Mouse (Mus musculus): Measurements from ENCODE around the gene Polr2i. TPM values are rescaled to one million over a fixed set of nuclear protein-coding genes. Genes with fewer than 3 reads are reported as not detected.

Polr2i gene
- polyA plus RNA-seq, 1 experiment from 2014 or later = 112 TPM

GRCm38 (mm10) chr7:30266780-30267179 lies 35.0 kb downstream of the Polr2i start:
- Histone ChIP-seq H3K4me1 (ENCODE audit: control insufficient read depth, insufficient read depth, low read length) (peaks cover 4% of the 10 kb centered on the region; the same call in 1 of the 2 replicates), H3K9me3 (replicated peaks; ENCODE audit: control insufficient read depth, low read length) (no peaks in the 10 kb centered on the region), H3K4me3 (ENCODE audit: low read length) (no peak overlapping the region), H3K36me3 (ENCODE audit: control insufficient read depth, insufficient read depth) (peaks cover 7% of the 10 kb centered on the region), H3K4me2 (ENCODE audit: low read depth, low read length) (no peak overlapping the region), H3K9ac (ENCODE audit: low read length) (no peak overlapping the region), H3K27me3 (ENCODE audit: control insufficient read depth, insufficient read depth, low read length) (no peaks in the 10 kb centered on the region), H3K27ac (ENCODE audit: low read length) (no peak overlapping the region)
- 47% methylated on average over 3 of the region's 3 CpGs for WGBS
- ATAC-seq (replicated peaks; ENCODE audit: extremely low read depth, insufficient read depth, low FRiP score) = no peak

- WGBS = 86% methylated on average over 4 of the region's 4 CpGs
- H3K36me3 ChIP-seq (ENCODE audit: control insufficient read depth, insufficient read depth) = peaks cover 5% of the 10 kb centered on the region
Measured at GRCm38 (mm10) chr7:30269641-30270040, 37.9 kb downstream of the Polr2i start.

GRCm38 (mm10) chr7:30274383-30274782 lies 42.6 kb downstream of the Polr2i start:
- no peak overlapping the region for H3K27ac ChIP-seq (ENCODE audit: low read length)
- H3K36me3 ChIP-seq (ENCODE audit: control insufficient read depth, insufficient read depth) = peaks cover 3% of the 10 kb centered on the region
- H3K4me1 ChIP-seq (ENCODE audit: control insufficient read depth, insufficient read depth, low read length) = peaks cover 6% of the 10 kb centered on the region
- H3K4me2 ChIP-seq (ENCODE audit: low read depth, low read length) = no peak overlapping the region
- no peaks in the 10 kb centered on the region for H3K9me3 ChIP-seq (replicated peaks; ENCODE audit: control insufficient read depth, low read length)
- 75% methylated on average over 6 of the region's 6 CpGs for WGBS
- no peak overlapping the region for H3K9ac ChIP-seq (ENCODE audit: low read length)
- no peak for ATAC-seq (replicated peaks; ENCODE audit: extremely low read depth, insufficient read depth, low FRiP score)
- no peak overlapping the region for H3K4me3 ChIP-seq (ENCODE audit: low read length)
- no peaks in the 10 kb centered on the region for H3K27me3 ChIP-seq (ENCODE audit: control insufficient read depth, insufficient read depth, low read length)

More at GRCm38 (mm10) chr7:30269641-30270040, 37.9 kb downstream of the Polr2i start:
- Histone ChIP-seq H3K27ac (ENCODE audit: low read length) (no peak overlapping the region), H3K4me1 (ENCODE audit: control insufficient read depth, insufficient read depth, low read length) (peaks cover 4% of the 10 kb centered on the region; the same call in 1 of the 2 replicates), H3K27me3 (ENCODE audit: control insufficient read depth, insufficient read depth, low read length) (no peaks in the 10 kb centered on the region), H3K4me3 (ENCODE audit: low read length) (no peak overlapping the region), H3K4me2 (ENCODE audit: low read depth, low read length) (no peak overlapping the region), H3K9ac (ENCODE audit: low read length) (no peak overlapping the region), H3K9me3 (replicated peaks; ENCODE audit: control insufficient read depth, low read length) (no peaks in the 10 kb centered on the region)
- no peak for ATAC-seq (replicated peaks; ENCODE audit: extremely low read depth, insufficient read depth, low FRiP score)

- Histone ChIP-seq H3K4me2 (ENCODE audit: low read depth, low read length) (peak overlapping the region; percentile 85; the same call in 1 of the 2 replicates), H3K27ac (ENCODE audit: low read length) (no peak overlapping the region), H3K36me3 (ENCODE audit: control insufficient read depth, insufficient read depth) (no peaks in the 10 kb centered on the region), H3K9ac (ENCODE audit: low read length) (no peak overlapping the region), H3K9me3 (replicated peaks; ENCODE audit: control insufficient read depth, low read length) (no peaks in the 10 kb centered on the region), H3K4me3 (ENCODE audit: low read length) (no peak overlapping the region), H3K4me1 (ENCODE audit: control insufficient read depth, insufficient read depth, low read length) (peaks cover 14% of the 10 kb centered on the region), H3K27me3 (ENCODE audit: control insufficient read depth, insufficient read depth, low read length) (no peaks in the 10 kb centered on the region)
- ATAC-seq (replicated peaks; ENCODE audit: extremely low read depth, insufficient read depth, low FRiP score) = no peak
- 49% methylated on average over 2 of the region's 2 CpGs for WGBS
Measured at GRCm38 (mm10) chr7:30278911-30279310, 47.2 kb downstream of the Polr2i start.

- H3K4me2 ChIP-seq (ENCODE audit: low read depth, low read length) = peak overlapping the region; percentile 85
- no peaks in the 10 kb centered on the region for H3K27me3 ChIP-seq (ENCODE audit: control insufficient read depth, insufficient read depth, low read length)
- H3K27ac ChIP-seq (ENCODE audit: low read length) = peak overlapping the region; percentile 96; the same call in 1 of the 2 replicates
- no peaks in the 10 kb centered on the region for H3K9me3 ChIP-seq (replicated peaks; ENCODE audit: control insufficient read depth, low read length)
- H3K4me1 ChIP-seq (ENCODE audit: control insufficient read depth, insufficient read depth, low read length) = peaks cover 14% of the 10 kb centered on the region
- WGBS = 0% methylated on average over 6 of the region's 6 CpGs
- ATAC-seq (replicated peaks; ENCODE audit: extremely low read depth, insufficient read depth, low FRiP score) = no peak
- H3K36me3 ChIP-seq (ENCODE audit: control insufficient read depth, insufficient read depth) = no peaks in the 10 kb centered on the region
- H3K9ac ChIP-seq (ENCODE audit: low read length) = peak overlapping the region; percentile 77
- peak overlapping the region; percentile 93 for H3K4me3 ChIP-seq (ENCODE audit: low read length)
Measured at GRCm38 (mm10) chr7:30279536-30279935, 47.8 kb downstream of the Polr2i start.

- Histone ChIP-seq H3K9me3 (replicated peaks; ENCODE audit: control insufficient read depth, low read length) (no peaks in the 10 kb centered on the region), H3K4me1 (ENCODE audit: control insufficient read depth, insufficient read depth, low read length) (peaks cover 13% of the 10 kb centered on the region), H3K27me3 (ENCODE audit: control insufficient read depth, insufficient read depth, low read length) (no peaks in the 10 kb centered on the region), H3K4me2 (ENCODE audit: low read depth, low read length) (peak within 1 kb of the TSS; percentile 85), H3K9ac (ENCODE audit: low read length) (peak within 1 kb of the TSS; percentile 77), H3K4me3 (ENCODE audit: low read length) (peak within 1 kb of the TSS; percentile 93), H3K27ac (ENCODE audit: low read length) (peak within 1 kb of the TSS; percentile 96), H3K36me3 (ENCODE audit: control insufficient read depth, insufficient read depth) (no peaks in the 10 kb centered on the region)
- under 1% methylated on average over 48 of the region's 49 CpGs for WGBS
- peak; percentile 96 for ATAC-seq (replicated peaks; ENCODE audit: extremely low read depth, insufficient read depth, low FRiP score)
Measured at GRCm38 (mm10) chr7:30279951-30280669, 48.4 kb downstream of the Polr2i start, which contains the start of the genes Thap8 and Wdr62. TSS of gene Thap8 (plus strand) at chr7:30280094. TSS of gene Wdr62 (minus strand) at chr7:30280419.

GRCm38 (mm10) chr7:30280670-30281138 lies 49.0 kb downstream of the Polr2i start:
- H3K4me1 ChIP-seq (ENCODE audit: control insufficient read depth, insufficient read depth, low read length) = peaks cover 12% of the 10 kb centered on the region

GRCm38 (mm10) chr7:30281522-30281921 lies 49.8 kb downstream of the Polr2i start:
- peaks cover 12% of the 10 kb centered on the region for H3K4me1 ChIP-seq (ENCODE audit: control insufficient read depth, insufficient read depth, low read length)
- H3K27ac ChIP-seq (ENCODE audit: low read length) = peak overlapping the region; percentile 96; the same call in 1 of the 2 replicates
- no peaks in the 10 kb centered on the region for H3K9me3 ChIP-seq (replicated peaks; ENCODE audit: control insufficient read depth, low read length)
- H3K4me2 ChIP-seq (ENCODE audit: low read depth, low read length) = no peak overlapping the region; the same call in 1 of the 2 replicates
- no peaks in the 10 kb centered on the region for H3K27me3 ChIP-seq (ENCODE audit: control insufficient read depth, insufficient read depth, low read length)
- no peak for ATAC-seq (replicated peaks; ENCODE audit: extremely low read depth, insufficient read depth, low FRiP score)
- no peaks in the 10 kb centered on the region for H3K36me3 ChIP-seq (ENCODE audit: control insufficient read depth, insufficient read depth)
- no peak overlapping the region for H3K9ac ChIP-seq (ENCODE audit: low read length)
- no peak overlapping the region for H3K4me3 ChIP-seq (ENCODE audit: low read length)
- WGBS = 79% methylated on average over 4 of the region's 4 CpGs

More at GRCm38 (mm10) chr7:30280670-30281138, 49.0 kb downstream of the Polr2i start:
- WGBS = 2% methylated on average over 20 of the region's 20 CpGs
- peak overlapping the region; percentile 96 for H3K27ac ChIP-seq (ENCODE audit: low read length)
- H3K36me3 ChIP-seq (ENCODE audit: control insufficient read depth, insufficient read depth) = no peaks in the 10 kb centered on the region
- peak overlapping the region; percentile 93 for H3K4me3 ChIP-seq (ENCODE audit: low read length)
- no peaks in the 10 kb centered on the region for H3K9me3 ChIP-seq (replicated peaks; ENCODE audit: control insufficient read depth, low read length)
- peak overlapping the region; percentile 53 for H3K9ac ChIP-seq (ENCODE audit: low read length)
- ATAC-seq (replicated peaks; ENCODE audit: extremely low read depth, insufficient read depth, low FRiP score) = peak; percentile 82
- H3K4me2 ChIP-seq (ENCODE audit: low read depth, low read length) = peak overlapping the region; percentile 85
- no peaks in the 10 kb centered on the region for H3K27me3 ChIP-seq (ENCODE audit: control insufficient read depth, insufficient read depth, low read length)

- Histone ChIP-seq H3K9ac (ENCODE audit: low read length) (no peak overlapping the region), H3K27ac (ENCODE audit: low read length) (0 out of 2 replicates have a peak overlapping the region, but pooled peaks have one; percentile 1), H3K36me3 (ENCODE audit: control insufficient read depth, insufficient read depth) (no peaks in the 10 kb centered on the region), H3K4me1 (ENCODE audit: control insufficient read depth, insufficient read depth, low read length) (peaks cover 12% of the 10 kb centered on the region), H3K9me3 (replicated peaks; ENCODE audit: control insufficient read depth, low read length) (no peaks in the 10 kb centered on the region), H3K4me3 (ENCODE audit: low read length) (no peak overlapping the region), H3K4me2 (ENCODE audit: low read depth, low read length) (peak overlapping the region; percentile 29; the same call in 1 of the 2 replicates), H3K27me3 (ENCODE audit: control insufficient read depth, insufficient read depth, low read length) (no peaks in the 10 kb centered on the region)
- WGBS = 61% methylated on average over 7 of the region's 7 CpGs
- no peak for ATAC-seq (replicated peaks; ENCODE audit: extremely low read depth, insufficient read depth, low FRiP score)
Measured at GRCm38 (mm10) chr7:30282740-30283139, 51.0 kb downstream of the Polr2i start.
